Mouse (Mus musculus): Measurements from ENCODE around the gene Pxmp4.

Gene Pxmp4

DNA sequence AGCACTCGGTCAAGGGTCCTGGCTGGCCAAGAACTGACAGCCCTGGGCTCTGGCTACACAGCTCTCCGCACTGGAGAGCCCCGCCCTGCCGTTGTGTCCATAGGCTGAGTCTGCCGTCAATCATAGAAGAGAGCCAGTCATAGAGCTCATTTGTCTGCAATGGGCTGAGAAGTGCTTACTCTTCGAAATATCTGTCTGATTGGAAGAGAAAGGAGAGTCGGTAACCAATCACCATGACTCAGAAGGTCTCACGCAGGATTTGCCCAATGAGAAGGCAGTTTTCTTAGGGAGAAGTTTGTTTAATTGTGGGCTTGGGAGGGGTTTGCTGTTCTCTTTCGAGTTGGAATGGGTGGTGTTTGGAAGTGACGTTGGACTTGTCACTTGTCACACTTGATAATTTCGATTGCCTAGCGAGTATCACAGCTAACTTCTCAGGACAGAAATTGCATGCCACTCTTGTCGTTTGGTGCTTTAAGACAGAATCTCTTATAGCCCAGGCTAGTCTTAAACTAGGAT, at the start of gene Pxmp4:
Gene Pxmp4 (minus strand): TSS at position 71 of the 516 bp plus-strand sequence.
- CTCF ChIA-PET = interaction anchor here (0.5 kb wide), 1 partner anchor 150 kb away, joined by 6 read pairs; no protein-coding TSS in a partner anchor

DNA sequence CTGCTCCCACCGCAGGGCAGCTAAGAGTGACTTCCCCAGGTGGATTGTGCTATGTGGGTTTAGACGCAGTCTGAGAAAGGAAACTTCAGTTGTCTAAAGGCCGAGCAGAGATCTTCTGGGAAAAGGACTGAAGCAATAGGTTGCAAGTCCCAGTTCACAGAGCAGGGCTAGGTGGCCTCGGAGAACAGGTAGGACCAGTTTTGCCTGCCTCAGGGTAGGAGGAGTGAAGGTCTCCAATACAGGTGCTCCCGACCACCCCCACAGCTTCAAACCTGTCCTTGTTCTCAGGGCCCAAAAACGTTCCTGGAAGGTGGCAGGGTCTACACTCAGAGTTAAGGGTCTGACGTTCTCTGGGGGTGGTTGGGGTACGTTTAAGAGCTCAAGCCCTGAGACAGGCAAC, 47.9 kb upstream of the Pxmp4 start, which contains the start of gene Chmp4b:
Gene Chmp4b (plus strand): TSS at position 343 of the 400 bp plus-strand sequence.
- CTCF ChIA-PET = no interaction called here

DNA sequence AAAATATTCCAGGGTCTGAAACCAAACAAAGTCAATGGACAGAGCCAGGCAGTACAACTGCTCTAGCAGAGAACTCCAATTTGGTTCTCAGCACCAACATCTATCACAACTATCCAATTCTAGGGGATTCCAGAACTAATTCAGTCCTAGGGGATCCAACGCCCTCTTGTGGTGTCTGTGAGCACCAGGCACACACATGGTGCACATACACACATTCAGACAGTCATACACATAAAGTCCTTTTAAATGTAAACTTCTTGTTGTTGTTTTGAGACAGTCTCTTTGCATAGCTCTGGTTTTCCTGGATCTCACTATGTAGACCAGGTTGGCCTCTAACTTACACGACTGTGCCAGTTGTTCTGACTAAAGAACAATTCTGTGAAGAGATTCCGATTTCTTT, 46.9 kb upstream of the Pxmp4 start:
- CTCF ChIA-PET = no interaction called here

DNA sequence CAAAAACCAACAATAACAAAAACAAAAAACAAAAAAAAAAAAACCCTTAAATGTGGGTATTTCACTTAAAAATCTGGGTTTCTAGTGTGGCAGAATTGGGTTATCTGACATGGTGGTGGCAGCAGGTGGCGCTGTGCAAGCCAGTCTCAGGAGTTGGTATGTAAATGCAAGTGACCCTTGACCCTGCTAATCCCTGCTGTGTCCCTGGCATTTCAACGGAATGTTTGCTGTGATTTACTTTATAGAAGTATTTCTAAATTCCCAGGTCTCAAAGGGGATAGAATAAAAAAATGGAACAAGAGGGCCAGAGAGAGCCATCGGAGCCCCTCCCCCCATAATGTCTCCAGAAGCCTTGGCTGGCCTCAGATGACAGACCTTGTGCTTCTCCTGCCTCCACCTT, 44.6 kb upstream of the Pxmp4 start:
- CTCF ChIA-PET = no interaction called here

DNA sequence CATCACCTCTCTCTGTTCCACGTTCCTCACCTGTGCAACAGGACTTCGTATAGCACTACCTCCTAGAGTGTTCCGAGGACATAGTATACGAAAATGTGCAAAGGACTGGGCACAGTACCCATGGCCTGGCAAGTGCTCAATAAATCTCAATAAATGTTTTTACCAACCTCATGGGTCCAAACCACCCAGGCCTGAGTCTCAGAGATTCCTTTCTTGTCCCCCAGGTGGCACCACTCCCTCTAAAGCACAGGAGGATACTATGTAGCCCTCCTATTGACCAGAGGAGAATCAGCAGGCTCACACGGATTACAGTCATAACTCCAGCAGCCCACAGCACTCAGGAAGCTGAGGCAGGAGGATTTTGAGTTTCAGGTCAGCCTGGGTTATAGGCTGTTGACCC, 43.1 kb upstream of the Pxmp4 start:
- CTCF ChIA-PET = interaction anchor here (0.7 kb wide), 1 partner anchor 188 kb away, joined by 3 read pairs; no protein-coding TSS in a partner anchor

DNA sequence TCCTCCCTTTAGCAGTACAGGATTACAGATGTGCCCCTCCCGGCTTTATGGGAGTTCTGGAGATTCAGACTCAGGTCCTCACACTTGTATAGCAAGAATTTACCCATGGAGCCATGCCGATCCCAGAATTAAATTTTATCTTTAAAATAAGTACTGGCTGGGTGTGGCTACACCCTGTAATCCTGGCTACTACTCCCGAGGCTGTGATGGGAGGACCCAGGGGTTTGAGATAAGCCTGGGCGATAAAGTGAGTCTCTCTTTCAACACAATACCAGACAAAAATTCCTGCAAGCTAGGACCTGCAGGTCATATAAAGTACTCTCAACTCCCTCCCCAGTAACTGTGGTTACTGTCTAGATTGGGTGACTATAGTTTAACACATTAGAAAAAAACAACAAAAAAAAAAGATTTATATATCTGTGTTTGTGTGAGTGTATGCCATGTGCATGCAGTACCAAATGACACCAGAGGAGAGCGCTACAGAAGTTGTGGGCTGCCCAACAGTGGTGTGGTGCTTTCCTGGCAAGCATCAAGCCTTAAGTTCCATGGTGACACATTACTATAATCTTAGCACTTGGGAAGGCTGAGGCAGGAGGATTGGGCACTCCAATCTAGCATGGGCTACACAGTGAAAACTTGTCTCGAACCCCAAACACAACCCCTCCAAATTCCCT, 39.3 kb upstream of the Pxmp4 start:
- CTCF ChIA-PET = no interaction called here

DNA sequence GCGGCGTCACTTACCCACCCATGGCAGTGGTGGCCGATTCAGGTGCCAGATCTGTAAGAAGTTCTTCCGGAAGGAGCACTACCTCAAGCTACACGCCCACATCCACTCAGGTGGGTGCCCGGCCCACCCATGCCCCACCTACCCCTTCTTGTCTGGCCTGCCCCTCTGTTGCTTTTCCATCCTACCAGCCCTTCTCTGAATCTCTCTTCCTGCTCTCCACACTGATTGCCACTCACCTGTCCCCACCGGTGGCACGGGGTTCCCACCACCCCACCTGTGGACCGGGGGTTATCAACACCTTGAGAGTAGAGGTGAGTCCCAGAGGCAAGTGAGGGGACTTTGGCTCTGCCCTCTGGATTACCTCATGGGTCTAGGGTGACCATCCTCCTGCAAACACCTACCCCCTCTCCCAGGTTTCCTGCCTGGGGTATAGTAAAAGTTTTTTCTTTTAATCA, 38.5 kb upstream of the Pxmp4 start:
- CTCF ChIA-PET = no interaction called here

DNA sequence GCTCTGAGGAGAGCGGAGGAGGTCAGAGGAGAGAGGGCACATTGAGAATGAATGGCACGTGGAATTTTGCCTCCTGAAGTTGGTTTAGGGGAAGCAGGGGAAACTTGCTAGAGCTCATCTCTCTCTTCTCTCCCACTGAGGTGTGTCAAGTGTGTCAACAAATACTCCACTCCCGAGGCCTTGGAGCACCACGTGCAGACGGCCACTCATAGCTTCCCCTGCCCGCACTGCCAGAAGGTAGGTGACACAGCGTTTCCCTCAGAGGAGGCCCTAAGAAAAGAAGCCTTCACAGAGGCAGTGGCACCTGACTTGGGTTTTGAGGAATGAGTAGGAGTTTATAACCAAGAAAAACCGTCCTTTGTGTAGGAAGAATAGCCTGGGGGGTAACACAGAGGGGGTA, 37.7 kb upstream of the Pxmp4 start:
- CTCF ChIA-PET = no interaction called here

DNA sequence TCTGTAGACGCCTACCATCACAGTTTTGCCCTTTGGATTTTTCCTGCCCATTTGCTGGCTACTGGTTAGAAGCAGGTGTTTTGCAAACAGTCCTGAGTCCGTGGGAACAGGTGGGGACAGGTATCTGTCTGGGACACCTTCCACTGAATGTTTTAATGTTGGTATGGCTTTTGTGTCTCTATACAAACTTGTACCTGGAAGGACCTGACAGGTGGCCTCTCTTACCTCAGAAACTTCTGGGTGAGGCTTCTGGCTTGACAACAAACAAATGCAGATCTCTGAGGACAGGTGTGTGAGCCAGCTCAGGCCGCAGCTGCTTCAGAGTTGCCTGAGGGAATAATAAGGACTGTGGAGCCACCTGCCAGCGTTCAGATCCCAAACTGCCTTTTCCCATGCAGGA, 35.6 kb upstream of the Pxmp4 start:
- CTCF ChIA-PET = interaction anchor here (0.6 kb wide), 1 partner anchor 120 kb away, joined by 5 read pairs; no protein-coding TSS in a partner anchor

DNA sequence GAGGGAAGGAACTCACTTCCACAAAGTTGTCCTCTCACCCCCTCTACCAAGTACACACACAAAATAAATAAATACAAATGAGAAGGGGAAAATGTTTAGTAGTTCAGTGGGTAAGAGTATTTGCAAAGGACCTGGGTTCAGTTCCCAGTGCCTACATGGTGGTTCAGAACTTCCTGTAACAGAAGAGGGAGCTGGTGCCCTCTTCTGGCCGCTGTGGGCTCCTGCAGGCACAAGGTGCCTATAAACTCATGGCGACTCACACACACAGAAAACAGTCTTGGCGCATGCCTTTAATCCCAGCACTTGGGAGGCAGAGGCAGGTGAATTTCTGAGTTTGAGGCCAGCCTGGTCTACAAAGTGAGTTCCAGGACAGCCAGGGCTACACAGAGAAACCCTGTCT, 35.0 kb upstream of the Pxmp4 start:
- CTCF ChIA-PET = interaction anchor here (0.6 kb wide), 1 partner anchor 120 kb away, joined by 5 read pairs; no protein-coding TSS in a partner anchor

DNA sequence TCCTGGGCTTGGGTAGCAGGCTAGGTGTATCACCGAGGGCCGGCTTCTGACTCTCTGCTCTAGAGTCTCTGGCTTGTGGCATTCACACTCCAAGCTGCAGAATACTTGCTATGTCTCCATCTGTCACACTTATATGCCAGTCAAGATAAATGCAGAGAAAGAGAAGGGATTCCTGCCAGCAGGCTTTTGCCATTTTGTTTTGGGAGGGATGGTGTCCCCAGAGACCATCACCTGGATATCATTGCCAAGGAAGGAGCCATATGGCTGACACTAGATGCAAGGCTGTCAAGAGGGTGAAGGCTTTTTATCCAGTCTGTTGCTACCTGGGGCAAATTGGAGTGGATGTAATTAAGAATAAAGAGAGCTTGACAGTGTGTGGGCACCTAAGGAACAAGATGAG, 32.3 kb upstream of the Pxmp4 start:
- CTCF ChIA-PET = no interaction called here

DNA sequence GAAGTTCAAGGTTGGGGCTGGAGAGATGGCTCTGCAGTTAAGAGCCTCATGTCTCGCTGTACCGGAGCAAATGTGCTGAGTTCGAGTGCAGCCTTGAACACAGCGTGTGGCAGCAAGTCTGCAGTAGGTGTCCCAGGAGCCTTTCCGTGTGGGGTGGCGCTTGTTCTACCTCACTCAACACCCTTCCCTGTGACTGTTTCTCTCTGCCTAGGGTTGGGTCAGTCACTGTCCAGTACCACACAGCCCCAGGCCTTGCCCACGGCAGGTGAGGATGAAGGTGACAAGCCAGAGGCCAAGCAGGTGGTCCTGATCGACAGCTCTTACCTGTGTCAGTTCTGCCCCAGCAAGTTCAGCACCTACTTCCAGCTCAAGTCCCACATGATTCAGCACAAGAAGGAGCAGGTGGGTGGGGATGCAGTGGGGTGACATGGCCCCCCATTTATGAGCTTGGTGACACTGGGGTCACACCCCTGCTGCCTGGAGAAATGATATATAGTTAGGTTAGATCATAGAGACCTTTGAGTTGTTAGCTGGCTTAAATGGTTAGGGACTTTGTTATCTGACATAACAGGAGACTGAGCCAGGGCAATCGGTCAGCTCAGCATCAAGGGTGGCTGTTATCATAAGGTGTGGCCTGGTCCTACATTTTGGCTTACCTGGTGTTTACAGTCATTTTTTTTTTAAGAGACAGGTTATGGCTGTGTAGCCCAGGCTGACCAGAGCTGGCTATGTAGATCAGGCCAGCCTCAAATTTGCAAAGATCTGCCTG, 30.6 kb upstream of the Pxmp4 start:
- CTCF ChIA-PET = no interaction called here

DNA sequence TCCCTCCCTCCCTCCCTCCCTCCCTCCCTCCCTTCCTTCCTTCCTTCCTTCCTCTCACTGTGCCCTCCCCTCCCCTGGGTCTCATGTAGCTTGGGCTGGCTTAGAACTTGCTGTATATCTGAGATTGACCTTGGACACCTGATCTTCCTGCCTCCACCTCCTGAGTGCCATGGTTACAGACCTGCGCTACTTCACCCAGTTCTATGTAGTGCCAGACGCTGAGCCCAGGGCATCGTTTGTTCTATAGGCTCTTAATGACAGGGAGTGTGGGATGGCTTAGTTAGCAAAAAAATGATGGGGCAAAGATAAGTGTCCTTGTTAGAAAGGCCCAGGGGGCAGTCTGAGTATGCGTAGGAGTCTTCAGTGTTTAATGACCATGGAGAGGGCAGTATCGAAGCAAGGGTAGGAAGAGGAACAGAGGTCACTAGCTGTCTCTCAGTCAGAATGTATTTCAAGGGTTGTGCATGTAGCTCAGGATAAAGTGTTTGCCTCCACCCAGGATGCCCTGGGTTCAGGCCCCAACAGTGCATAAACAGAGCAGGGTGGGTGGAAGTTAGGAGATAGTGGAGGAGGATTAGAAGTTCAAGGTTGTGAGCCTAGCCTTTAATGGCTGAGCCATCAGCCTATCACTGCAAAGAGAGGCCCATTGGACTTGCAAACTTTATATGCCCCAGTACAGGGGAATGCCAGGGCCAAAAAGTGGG, 29.7 kb upstream of the Pxmp4 start:
- CTCF ChIA-PET = no interaction called here

DNA sequence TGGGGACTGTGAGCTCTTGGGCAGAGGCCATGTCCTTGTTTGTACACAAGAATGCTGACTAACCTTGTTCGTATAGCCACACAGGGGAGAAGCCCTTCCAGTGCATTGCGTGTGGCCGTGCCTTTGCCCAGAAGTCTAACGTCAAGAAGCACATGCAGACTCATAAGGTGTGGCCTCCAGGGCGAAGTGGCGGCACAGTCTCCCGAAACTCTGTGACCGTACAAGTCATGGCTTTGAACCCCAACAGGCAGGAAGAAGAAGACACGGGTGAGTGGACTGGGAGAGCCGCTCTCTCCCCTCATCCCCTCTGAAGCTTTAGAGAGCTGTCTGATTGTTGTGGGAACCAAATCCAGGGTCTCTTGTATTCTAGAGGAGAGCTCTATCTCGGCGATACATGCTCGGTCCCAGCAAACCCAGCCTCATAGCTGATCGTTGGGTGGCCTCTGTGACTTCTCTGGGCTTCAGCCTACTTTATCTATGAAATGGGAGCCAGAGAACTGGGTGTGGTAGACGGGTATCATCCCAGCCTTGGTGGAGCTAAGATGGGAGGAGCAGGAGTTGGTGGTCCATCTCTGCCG, 28.8 kb upstream of the Pxmp4 start:
- CTCF ChIA-PET = no interaction called here

DNA sequence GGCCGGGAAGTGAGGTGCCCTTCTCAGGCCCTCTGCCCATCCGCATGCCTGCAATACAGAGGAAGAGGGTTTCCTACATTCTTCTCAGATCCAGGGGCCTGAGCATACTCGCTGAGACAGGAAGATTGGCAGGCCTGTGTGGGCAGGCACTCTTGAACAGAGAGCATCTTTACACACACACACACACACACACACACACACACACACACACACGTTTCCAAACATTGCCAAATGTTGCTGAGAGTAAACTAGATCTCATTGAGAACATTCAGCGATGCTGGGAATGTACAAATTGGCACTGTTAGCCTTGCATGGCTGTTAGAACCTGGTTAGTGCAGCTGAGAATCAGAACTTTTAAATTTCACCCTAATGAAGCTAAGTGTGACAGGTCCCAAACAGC, 27.0 kb upstream of the Pxmp4 start:
- CTCF ChIA-PET = no interaction called here

DNA sequence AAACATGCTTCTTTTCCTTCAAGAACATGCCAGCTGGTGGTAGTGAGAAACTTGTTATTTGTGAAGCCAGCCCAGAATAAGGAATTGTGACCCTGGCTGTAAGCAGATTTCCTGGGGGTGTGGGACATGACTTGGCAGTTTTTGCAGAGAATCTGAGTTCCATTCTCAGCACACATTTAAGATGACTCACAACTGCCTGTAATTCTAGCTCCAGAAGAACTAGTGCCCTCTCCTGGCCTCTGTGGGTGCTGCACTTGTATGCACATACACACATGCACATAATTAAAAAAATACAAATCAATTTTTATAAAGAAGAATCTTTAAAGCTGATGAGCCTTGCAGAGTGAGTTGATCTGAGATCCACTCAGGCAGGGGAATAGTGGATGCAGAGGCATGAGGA, 20.6 kb upstream of the Pxmp4 start:
- CTCF ChIA-PET = no interaction called here

DNA sequence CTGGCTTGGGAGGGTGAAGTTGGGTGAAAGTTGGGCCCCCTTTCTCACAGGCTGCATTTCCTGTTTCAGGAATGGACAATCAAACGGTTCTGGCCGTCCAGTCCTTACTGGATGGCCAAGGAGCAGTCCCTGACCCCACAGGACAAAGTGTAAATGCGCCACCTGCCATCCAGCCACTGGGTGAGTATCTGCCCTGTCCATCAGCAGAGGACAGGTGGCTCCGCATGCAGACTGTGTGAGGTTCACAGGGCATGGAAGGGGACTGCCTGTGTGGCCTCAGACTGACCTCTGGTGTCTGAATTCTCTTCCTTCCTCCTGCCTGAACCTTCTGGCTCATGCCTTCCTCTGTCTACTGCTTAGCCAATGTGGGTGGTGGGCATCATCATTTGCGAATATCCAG, 18.2 kb upstream of the Pxmp4 start:
- CTCF ChIA-PET = no interaction called here

DNA sequence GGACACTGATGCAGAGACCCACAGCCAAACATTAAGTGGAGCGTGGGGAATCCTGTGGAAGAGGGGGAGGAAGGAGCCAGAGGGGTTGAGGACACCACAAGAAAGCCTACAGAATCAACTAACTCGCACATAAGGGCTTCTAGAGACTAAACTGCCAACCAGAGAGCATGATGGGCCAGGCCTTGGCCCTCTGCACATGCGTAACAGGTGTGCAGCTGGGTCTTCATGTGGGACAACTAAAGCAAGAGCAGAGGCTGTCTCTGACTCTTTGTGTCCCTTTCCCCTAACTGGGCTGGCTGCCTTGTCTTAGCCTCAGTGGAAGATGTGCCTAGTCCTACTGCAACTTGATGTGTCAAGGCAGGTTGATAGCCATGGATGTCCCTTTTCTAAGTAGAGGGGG, 13.6 kb upstream of the Pxmp4 start:
- CTCF ChIA-PET = no interaction called here

DNA sequence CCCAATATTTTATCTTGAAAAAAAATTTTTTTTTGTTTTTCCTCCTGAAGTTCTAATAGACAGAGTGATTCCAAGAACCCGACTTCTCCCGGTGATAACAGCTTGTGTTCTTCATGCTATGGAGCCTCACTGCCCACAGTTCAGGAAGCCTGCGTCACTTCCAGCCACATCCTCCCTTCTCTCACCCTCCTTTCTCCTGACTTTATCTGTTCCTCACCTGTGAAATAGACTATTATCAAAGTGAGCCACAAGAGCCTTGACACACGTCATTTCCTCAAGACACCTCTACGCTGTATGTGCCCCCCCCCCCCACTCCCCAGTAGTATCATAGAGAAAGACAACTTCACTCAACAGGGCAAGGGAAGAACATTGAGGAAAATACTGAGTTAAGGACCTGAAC, 12.2 kb upstream of the Pxmp4 start:
- CTCF ChIA-PET = no interaction called here

DNA sequence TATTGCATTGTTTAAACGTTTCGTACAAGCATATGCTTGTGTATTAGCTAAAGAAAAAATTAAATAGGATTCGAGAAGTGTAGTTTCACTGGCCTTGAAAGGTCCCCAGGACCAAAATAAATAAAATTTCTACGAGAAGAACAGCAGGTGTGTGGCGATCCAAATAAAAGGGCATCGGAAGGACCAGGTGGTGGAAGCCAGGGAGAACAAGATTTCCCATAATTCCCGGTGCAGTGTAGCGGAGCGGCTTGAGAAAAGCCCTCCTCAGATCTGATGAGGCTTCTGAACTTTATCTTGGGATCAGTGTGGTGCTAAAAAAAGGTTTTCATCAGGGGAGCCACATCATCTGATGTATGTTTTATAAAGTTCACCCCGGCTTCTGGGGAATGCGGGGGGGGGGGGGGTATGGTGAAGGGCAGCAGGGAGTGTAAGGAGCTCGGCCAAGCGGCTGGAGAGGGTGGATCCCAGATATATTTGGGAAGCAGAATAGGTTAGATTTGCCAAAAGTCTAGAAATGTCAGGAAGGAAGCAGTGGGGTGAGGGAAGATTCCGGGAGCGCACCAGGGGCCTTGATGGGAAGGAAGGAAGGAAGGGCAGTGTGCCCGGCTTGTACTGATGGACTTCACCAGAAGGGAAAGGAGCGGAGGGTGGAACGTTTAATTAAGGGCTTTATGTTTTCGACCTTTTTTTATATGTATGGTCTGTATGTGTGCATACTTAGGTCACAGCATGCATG, 11.5 kb upstream of the Pxmp4 start:
- CTCF ChIA-PET = interaction anchor here (0.7 kb wide), 1 partner anchor 1255 kb away, joined by 3 read pairs; no protein-coding TSS in a partner anchor

Measured in spleen, embryonic (tissue).